Mouse (Mus musculus): ENCODE measurements around the gene Tnrc6b. TPM values are rescaled to one million over a fixed set of nuclear protein-coding genes. Genes with fewer than 3 reads are reported as not detected.

The Tnrc6b gene
- total and polyA plus RNA-seq, 3 experiments = 14.2 to 146 (median 24.5) TPM

- Histone ChIP-seq H3K27me3 (ENCODE audit: insufficient read depth, low read length) (no peaks in the 10 kb centered on the region), H3K4me1 (ENCODE audit: insufficient read depth, low read depth, low read length) (peaks cover 45% of the 10 kb centered on the region), H3K4me3 (ENCODE audit: low read depth, low read length) (no peak overlapping the region; the same call in 1 of the 2 replicates), H3K9me3 (replicated peaks) (no peaks in the 10 kb centered on the region), H3K36me3 (replicated peaks) (peaks cover 60% of the 10 kb centered on the region)
- no peak for ATAC-seq (ENCODE audit: extremely low read depth, insufficient number of reproducible peaks, low FRiP score, poor library complexity, severe bottlenecking)
- TF ChIP-seq CTCF (IDR thresholded peaks at IDR 0.05; ENCODE audit: low read depth, low read length) (no peak), GATA2 (IDR thresholded peaks at IDR 0.05; ENCODE audit: borderline replicate concordance, low read depth, low read length) (no peak), GATA1 (IDR thresholded peaks at IDR 0.05; ENCODE audit: borderline replicate concordance, low read length) (no peak), TAL1 (conservative IDR thresholded peaks at IDR 0.05; ENCODE audit: low read depth, low read length) (no peak), POLR2AphosphoS5 (IDR thresholded peaks at IDR 0.05; ENCODE audit: insufficient replicate concordance, low read depth, low read length) (no peak)
- no peak for DNase-seq (ENCODE audit: low spot score)
These were observed 199.1 kb downstream of the Tnrc6b start for GRCm38 (mm10) chr15:80910183-80910582.

- TF ChIP-seq GATA2 (IDR thresholded peaks at IDR 0.05; ENCODE audit: borderline replicate concordance, low read depth, low read length) = no peak
- peak; percentile 73 for TF ChIP-seq TAL1 (conservative IDR thresholded peaks at IDR 0.05; ENCODE audit: low read depth, low read length)
- Histone ChIP-seq H3K27me3 (ENCODE audit: insufficient read depth, low read length) (no peaks in the 10 kb centered on the region), H3K4me3 (ENCODE audit: low read depth, low read length) (peak overlapping the region; percentile 62; the same call in 1 of the 2 replicates), H3K9me3 (replicated peaks) (no peaks in the 10 kb centered on the region), H3K4me1 (ENCODE audit: insufficient read depth, low read depth, low read length) (peaks cover 45% of the 10 kb centered on the region), H3K36me3 (replicated peaks) (peaks cover 59% of the 10 kb centered on the region)
- DNase-seq (ENCODE audit: low spot score) (peak; percentile 38), ATAC-seq (ENCODE audit: extremely low read depth, insufficient number of reproducible peaks, low FRiP score, poor library complexity, severe bottlenecking) (peak; percentile 92)
These were observed 199.8 kb downstream of the Tnrc6b start for GRCm38 (mm10) chr15:80910790-80911531.

- no peak for TF ChIP-seq POLR2AphosphoS5 (IDR thresholded peaks at IDR 0.05; ENCODE audit: insufficient replicate concordance, low read depth, low read length)
- no peak for DNase-seq (ENCODE audit: low spot score)
- ATAC-seq (ENCODE audit: extremely low read depth, insufficient number of reproducible peaks, low FRiP score, poor library complexity, severe bottlenecking) = no peak
- no peaks in the 10 kb centered on the region for H3K9me3 ChIP-seq (replicated peaks)
- peaks cover 62% of the 10 kb centered on the region for H3K36me3 ChIP-seq (replicated peaks)
- H3K4me1 ChIP-seq (ENCODE audit: insufficient read depth, low read depth, low read length) = peaks cover 45% of the 10 kb centered on the region
- no peak overlapping the region for H3K4me3 ChIP-seq (ENCODE audit: low read depth, low read length)
- no peaks in the 10 kb centered on the region for H3K27me3 ChIP-seq (ENCODE audit: insufficient read depth, low read length)
These were observed 201.1 kb downstream of the Tnrc6b start for GRCm38 (mm10) chr15:80912175-80912574.

- Histone ChIP-seq H3K36me3 (replicated peaks) (peaks cover 67% of the 10 kb centered on the region), H3K27me3 (ENCODE audit: insufficient read depth, low read length) (no peaks in the 10 kb centered on the region), H3K4me1 (ENCODE audit: insufficient read depth, low read depth, low read length) (peaks cover 37% of the 10 kb centered on the region), H3K4me3 (ENCODE audit: low read depth, low read length) (no peak overlapping the region), H3K9me3 (replicated peaks) (no peaks in the 10 kb centered on the region)
- no peak for TF ChIP-seq GATA2 (IDR thresholded peaks at IDR 0.05; ENCODE audit: borderline replicate concordance, low read depth, low read length)
- no peak for TF ChIP-seq GATA1 (IDR thresholded peaks at IDR 0.05; ENCODE audit: borderline replicate concordance, low read length)
- TF ChIP-seq TAL1 (conservative IDR thresholded peaks at IDR 0.05; ENCODE audit: low read depth, low read length) = no peak
- no peak for TF ChIP-seq POLR2AphosphoS5 (IDR thresholded peaks at IDR 0.05; ENCODE audit: insufficient replicate concordance, low read depth, low read length)
- no peak for TF ChIP-seq CTCF (IDR thresholded peaks at IDR 0.05; ENCODE audit: low read depth, low read length)
- no peak for ATAC-seq (ENCODE audit: extremely low read depth, insufficient number of reproducible peaks, low FRiP score, poor library complexity, severe bottlenecking)
- DNase-seq (ENCODE audit: low spot score) = no peak
These were observed 202.7 kb downstream of the Tnrc6b start for GRCm38 (mm10) chr15:80913803-80914202.

GRCm38 (mm10) chr15:80915850-80916249 lies 204.7 kb downstream of the Tnrc6b start:
- H3K4me1 ChIP-seq (ENCODE audit: insufficient read depth, low read depth, low read length) = peaks cover 23% of the 10 kb centered on the region
- H3K4me3 ChIP-seq (ENCODE audit: low read depth, low read length) = no peak overlapping the region
- TF ChIP-seq GATA2 (IDR thresholded peaks at IDR 0.05; ENCODE audit: borderline replicate concordance, low read depth, low read length) (no peak), POLR2AphosphoS5 (IDR thresholded peaks at IDR 0.05; ENCODE audit: insufficient replicate concordance, low read depth, low read length) (no peak), GATA1 (IDR thresholded peaks at IDR 0.05; ENCODE audit: borderline replicate concordance, low read length) (no peak), TAL1 (conservative IDR thresholded peaks at IDR 0.05; ENCODE audit: low read depth, low read length) (no peak)
- H3K27me3 ChIP-seq (ENCODE audit: insufficient read depth, low read length) = no peaks in the 10 kb centered on the region
- no peak for DNase-seq (ENCODE audit: low spot score)
- no peaks in the 10 kb centered on the region for H3K9me3 ChIP-seq (replicated peaks)
- ATAC-seq (ENCODE audit: extremely low read depth, insufficient number of reproducible peaks, low FRiP score, poor library complexity, severe bottlenecking) = no peak
- peaks cover 81% of the 10 kb centered on the region for H3K36me3 ChIP-seq (replicated peaks)

- ATAC-seq (ENCODE audit: extremely low read depth, insufficient number of reproducible peaks, low FRiP score, poor library complexity, severe bottlenecking) = no peak
These were observed 205.5 kb downstream of the Tnrc6b start for GRCm38 (mm10) chr15:80916621-80917020.

More at GRCm38 (mm10) chr15:80916621-80917020, 205.5 kb downstream of the Tnrc6b start:
- TF ChIP-seq POLR2AphosphoS5 (IDR thresholded peaks at IDR 0.05; ENCODE audit: insufficient replicate concordance, low read depth, low read length) = no peak
- TF ChIP-seq TAL1 (conservative IDR thresholded peaks at IDR 0.05; ENCODE audit: low read depth, low read length) = no peak
- TF ChIP-seq CTCF (IDR thresholded peaks at IDR 0.05; ENCODE audit: low read depth, low read length) = no peak
- TF ChIP-seq GATA2 (IDR thresholded peaks at IDR 0.05; ENCODE audit: borderline replicate concordance, low read depth, low read length) = no peak
- no peak for TF ChIP-seq GATA1 (IDR thresholded peaks at IDR 0.05; ENCODE audit: borderline replicate concordance, low read length)
- H3K27me3 ChIP-seq (ENCODE audit: insufficient read depth, low read length) = no peaks in the 10 kb centered on the region
- peaks cover 80% of the 10 kb centered on the region for H3K36me3 ChIP-seq (replicated peaks)
- no peak overlapping the region for H3K4me3 ChIP-seq (ENCODE audit: low read depth, low read length)
- H3K4me1 ChIP-seq (ENCODE audit: insufficient read depth, low read depth, low read length) = peaks cover 16% of the 10 kb centered on the region
- no peak for DNase-seq (ENCODE audit: low spot score)
- H3K9me3 ChIP-seq (replicated peaks) = no peaks in the 10 kb centered on the region
